Mouse (Mus musculus): ENCODE measurements around the gene Gm29094.

The Gm29094 gene

GRCm38 (mm10) chr9:89253400-89253799 is 54.2 kb downstream of the Gm29094 start:
- DNase-seq (ENCODE audit: low read depth): no peak

DNA sequence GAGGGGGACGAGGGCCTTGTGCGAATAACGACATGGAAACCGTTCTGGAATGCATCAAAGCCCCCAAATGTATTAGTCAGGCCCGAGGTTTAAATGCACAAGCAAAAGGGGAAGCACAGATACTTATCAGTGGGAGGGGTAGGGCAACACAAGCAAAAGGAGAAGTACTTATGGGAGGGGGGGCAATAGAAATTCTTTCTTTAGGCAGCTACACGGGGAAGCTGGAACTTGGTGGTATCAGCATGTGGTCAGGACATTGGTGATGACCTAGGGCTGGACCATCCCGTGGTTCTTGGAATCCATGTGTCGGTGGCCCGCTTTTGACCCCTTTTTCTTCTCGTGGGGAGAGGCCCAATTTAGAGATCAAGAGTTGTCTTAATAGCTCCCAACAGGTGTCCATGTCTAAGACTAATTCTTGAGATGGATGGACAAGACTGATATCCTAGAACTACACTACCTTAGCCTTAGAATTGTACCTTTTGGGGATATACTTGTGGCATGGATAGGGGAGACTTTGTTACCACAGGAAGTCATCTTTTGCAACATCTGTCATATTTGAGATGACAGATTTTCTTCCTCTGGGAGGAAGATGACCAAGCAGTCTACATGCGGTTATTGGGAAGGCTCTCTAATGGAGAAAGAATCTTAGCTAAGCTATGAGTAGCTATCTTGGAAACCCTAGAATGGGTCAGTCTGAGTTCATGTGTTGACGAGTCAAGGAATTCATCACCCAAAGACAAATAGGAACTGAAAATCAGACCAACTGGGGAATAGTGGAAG is 57.6 kb downstream of the Gm29094 start:
- no peak for DNase-seq (ENCODE audit: low read depth)

DNA sequence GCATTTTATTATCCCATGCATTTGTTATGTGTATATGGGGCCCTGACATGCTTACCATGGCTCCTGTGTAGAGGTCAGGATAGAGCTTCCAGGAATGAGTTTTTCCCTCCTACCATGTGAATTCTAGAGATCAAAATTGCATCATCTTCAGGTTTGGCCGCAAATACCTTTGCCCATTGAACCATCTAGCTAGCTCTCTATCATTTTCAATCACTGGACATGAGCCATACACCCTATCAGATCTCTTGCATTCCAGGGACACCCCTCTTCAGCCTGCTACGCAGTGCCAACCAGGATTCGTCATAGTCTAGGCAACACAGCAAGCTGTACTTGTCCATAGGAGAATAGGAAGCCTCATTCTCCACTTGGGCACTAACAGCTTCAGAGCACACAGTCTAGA is 64.8 kb downstream of the Gm29094 start:
- no peak for DNase-seq (ENCODE audit: low read depth)

DNA sequence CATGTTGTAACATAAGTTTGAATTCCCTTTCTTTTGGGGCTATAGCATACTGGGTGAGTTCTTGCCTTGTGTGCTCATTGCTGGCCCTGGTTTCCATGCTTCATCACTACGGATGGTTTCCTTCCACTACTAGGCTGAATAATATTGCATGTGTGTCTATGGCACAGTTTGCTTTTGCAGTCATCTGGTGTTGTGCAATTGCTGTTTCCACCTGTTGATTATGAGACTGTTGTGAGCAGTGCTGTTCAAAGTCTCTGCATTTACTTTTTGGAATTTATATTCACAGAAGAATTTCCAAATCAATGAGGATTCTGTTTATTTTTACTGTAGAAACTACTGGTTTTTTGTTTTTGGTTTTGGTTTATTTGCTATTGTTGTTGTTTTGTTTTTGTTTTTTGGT is 65.4 kb downstream of the Gm29094 start:
- no peak for DNase-seq (ENCODE audit: low read depth)

All from c-Kit-positive CD71-negative TER-119-negative erythroid progenitor cells, embryonic 14.5 days (primary cell).